Mouse (Mus musculus) 3T3-L1 (cell line): ENCODE results near the gene Olfr105-ps.

ENCODE experiments used
- DNase-seq: peaks from one replicate; pipeline ENCODE4 v3.0.0-alpha.2; 2015; ENCODE audit warnings: low read depth, low spot score

Gene Olfr105-ps

DNA sequence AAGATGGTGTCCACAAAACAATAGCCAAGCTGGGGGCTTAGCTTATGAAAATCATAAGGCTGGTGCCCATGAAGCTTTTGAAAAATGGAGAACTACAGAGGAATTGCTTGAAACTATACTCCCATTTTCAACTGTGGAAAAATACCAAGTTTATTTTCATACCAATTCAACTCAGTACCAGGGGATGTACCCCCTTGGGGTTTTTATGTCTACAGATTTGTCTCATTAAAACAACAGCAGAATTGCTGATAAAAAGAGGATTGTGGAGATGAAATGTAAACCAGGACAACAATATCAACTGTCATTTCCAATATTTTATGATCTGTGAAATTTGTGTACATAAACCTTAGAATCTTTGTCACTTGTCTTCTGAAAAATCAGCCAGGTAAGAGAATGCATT, at the start of gene Olfr105-ps:
Olfr105-ps (plus strand) TSS at position 301 of the 400 bp plus-strand sequence.
- no peak for DNase-seq

DNA sequence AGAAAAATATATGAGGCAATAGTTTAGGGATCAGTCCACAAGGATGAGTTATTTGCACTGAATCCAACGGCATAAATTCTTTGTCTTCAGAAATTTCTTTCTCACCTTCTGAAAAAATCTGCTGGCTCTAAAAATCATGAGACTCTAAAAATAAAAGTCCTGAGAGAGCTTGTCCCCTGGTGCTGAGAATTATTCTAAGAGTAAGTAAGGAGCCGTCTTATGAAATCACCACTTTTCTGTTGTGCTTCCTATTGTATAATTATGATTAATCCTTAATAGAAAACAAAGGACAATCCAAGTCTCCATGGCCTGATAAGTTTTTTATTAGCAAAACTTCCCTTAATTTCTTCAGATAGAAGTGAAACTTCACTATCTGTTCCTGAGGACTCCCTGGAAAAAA, 39.2 kb upstream of the Olfr105-ps start, which contains the start of gene Olfr103:
Olfr103 (minus strand) TSS at position 101 of the 400 bp plus-strand sequence.
- no peak for DNase-seq

DNA sequence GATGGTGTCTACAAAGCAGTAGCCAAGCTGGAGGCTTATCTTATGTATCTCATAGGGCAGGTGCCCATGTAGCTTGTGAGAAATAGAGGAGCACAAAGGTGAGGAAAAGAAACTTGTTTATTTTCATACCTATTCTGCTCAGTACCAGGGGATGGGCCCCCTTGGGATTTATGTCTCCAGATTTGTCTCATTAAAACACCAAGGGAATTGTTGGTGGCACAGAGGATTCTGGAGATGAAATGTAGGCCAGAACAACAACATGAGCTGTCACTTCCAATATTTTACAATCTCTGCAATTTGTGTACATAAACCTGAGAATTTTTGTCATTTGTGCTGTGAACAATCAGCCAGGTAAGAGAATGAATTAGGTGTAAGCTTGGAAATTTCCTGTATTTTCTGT, 19.6 kb upstream of the Olfr105-ps start, which contains the start of gene Olfr104-ps:
Olfr104-ps (plus strand) TSS at position 301 of the 400 bp plus-strand sequence.
- no peak for DNase-seq

DNA sequence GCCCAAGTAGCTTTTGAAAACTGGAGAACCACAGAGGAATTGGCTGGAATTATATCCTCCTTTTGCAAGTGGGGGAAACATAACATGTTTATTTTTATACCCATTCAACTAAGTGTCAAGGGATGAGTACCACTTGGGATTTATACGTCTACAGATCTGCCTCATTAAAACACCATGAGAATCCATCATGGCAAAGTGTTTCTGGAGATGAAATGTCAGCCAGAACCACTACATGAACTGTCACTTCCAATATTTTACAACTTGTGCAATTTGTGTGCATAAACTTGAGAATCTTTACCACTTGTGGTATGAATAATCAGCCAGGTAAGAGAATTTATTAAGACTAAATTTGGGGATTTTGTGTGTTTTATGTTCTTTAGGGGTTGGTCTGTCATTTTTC, 11.3 kb downstream of the Olfr105-ps start, which contains the start of gene Olfr106-ps:
Olfr106-ps (plus strand) TSS at position 301 of the 400 bp plus-strand sequence.
- no peak for DNase-seq

DNA sequence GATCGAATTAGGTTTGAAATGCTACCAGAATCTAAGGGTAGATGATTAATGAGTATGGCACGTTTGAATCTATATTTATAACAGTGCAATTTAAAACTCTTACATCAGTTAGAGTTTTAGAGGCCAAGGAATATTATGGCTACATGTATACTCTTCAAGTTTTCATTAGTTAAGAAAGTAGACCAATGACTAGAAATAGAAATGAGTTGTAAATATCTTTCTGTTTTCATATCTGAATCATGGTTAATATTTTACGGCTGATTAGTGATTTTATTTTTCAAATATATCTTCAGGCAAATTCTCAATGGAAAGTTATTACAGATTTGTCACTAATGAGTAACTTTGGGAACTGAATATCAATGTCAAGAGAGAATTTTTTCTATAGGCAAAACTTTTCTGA, 20.1 kb downstream of the Olfr105-ps start, which contains the start of gene Olfr107:
Olfr107 (plus strand) TSS at position 301 of the 400 bp plus-strand sequence.
- DNase-seq = no peak

DNA sequence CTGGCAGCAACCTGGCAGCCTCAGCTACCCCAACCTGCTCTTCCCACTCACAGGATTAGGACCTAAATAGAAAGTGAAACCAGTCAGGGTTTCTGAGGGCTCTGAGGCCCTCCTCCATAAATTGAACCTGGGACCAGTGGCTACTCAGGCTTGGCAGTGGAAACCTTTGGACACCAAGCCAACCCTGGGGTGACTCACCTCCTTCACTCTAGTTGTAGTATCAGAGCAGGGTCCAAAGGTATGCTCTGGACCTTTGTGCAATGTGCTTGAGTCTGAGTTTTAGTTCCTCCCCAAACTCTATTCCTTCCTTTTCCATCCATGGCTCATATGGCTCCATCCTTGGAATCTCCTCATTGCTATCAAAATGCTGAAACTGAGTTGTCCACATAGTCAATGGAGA, 34.5 kb downstream of the Olfr105-ps start:
- DNase-seq = no peak
